Mouse (Mus musculus): ENCODE data around the gene Efcc1. TPM values are rescaled to one million over a fixed set of nuclear protein-coding genes. Genes with fewer than 3 reads are reported as not detected.

Gene Efcc1
- total RNA-seq, 1 experiment from 2014 or later: 1.1 TPM

- DNase-seq: peak; percentile 39
These were observed 48.8 kb downstream of the Efcc1 start for GRCm38 (mm10) chr6:87779174-87780165.

DNA sequence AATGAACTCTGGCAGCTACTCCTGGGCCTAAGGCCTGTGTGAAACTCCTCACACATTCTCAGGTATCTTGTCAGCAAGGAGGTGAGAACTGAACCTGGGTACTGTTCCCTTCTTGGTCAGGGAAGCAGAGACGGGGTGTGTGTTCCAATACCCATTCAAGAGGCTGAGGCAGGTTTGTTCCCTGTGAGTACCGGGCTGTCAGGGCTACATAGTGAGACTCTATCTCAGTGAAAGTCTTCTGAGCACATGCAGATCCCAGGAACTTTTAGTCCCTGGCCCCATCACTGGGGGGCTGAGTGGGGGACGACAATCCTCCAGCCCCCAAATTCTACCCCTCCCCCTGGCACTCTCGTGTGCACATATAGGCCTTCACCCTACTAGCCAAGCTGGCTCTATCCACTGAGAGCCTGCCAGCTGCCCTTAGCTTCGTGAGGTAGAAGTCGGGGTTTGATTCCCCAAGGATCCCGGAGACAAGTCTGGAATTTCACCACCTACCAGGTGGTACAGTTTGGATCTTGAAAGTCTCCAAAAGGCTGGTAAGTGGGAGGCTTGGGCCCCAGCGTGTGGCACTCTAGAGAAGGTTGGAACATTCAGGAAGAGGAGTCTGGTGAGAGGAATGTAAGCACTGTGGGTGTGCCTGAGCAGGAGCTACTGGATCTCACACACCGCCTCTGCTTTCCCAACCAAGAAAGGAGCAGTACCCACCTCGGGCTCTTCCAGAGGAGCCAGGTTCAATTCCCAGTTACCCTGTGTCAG is 50.1 kb downstream of the Efcc1 start:
- no peak for DNase-seq

DNA sequence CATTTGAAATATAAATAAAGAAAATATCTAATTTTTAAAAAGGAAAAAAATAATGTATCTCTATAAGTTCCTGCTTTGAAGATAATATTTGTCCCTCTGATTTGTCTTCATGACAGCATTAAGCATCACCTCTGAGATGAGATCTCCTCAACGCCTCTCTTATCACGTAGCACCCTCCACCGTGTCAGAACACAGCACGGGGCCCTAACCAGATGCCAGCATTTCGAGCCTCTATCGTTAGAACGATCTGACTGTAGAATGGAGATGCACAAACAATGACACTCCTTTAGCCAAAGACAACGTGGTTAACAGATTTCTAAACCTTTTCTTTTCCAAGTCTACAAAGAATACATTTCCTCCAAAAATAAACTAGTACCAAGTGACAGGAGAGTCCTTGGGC is 53.4 kb downstream of the Efcc1 start:
- DNase-seq: no peak

DNA sequence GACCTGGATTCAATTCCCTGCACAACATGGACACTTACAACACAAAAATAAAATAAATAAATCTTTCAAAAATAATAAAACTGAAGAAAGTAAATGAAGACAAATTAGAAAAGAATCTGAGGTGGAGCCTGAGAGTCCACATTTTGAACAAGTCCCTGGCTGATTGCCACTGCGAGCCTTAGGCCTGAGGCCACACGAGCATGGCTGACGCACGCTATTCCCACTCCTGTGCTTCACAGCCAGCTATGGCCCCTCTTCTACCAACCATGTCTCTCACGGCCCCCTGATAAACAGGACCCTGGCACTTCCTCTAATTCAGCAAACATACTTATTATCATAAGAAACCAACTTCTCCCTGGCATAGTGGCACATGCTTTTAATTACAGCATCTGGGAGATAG is 56.0 kb downstream of the Efcc1 start:
- DNase-seq: no peak

DNA sequence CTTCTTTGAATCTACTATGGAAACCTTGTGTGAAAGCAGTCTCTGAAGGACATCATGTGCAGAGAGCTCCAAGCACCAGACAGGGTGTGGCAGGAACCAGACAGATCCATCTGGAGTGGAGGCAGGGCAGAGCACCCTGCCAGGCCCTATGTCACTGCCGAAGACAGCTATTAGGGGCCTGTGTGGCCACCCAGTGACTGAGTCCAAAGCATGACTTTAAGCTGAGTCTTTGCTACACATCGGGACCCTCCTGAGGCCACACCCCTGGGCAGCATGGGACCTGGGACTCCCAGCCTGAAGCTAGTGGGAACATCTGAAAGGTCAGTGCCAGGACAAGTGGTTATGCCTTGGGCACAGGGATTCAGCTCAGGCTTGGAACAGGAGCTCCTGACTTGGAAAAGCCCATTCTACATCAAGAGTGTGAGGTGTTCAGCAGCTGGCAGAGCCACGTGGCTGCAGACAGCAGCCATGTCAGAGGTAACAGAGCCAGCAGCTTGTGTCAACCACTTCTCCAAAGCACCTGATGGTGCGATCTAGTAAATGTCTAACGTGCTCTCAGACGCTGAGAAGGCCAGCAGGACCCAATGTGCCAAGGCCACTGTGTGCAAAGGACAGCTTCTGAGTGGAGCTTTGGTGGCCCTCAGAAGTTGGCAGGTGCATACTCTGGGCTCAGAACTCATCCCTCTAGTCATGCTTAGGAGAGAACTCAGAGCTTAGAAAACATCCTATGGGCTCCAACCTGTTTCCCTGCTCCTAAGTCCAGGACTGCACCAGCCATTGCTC is 56.6 kb downstream of the Efcc1 start:
- no peak for DNase-seq

GRCm38 (mm10) chr6:87788266-87788895 is 57.7 kb downstream of the Efcc1 start:
- DNase-seq: no peak

DNA sequence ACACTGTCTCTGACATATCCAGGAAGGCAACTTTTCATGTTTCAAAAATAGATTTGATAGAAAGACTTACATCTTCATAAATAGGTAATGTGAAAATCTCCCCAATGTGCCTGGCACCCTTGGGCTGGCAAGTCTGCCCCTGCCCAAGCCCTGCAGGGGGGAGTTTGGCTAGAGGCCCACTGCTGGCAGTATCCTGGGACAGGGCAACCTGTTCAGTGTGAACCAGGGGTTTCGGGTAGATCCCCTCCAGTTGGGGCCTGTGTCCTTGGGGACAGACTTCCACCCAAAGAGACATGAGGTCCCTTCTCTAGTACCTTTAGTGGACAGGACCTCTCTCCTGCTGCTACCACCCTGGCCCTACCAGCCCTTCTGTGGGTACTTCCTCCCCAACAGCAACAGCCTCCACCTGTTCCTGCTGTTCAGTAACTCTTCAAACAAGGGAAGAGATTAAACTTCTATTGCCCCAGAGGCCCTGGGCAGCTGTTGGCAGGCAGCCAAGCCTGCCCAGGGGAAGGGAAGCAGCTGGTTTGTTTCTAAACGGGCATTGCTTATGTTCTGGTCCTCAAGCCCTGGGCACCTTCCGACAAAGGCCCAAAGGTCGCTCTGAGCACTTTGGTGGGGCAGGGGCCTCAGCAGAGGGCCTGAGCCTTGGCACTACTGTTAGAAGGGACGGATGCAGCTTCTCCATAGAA is 58.4 kb downstream of the Efcc1 start:
- peak; percentile 72 for DNase-seq

DNA sequence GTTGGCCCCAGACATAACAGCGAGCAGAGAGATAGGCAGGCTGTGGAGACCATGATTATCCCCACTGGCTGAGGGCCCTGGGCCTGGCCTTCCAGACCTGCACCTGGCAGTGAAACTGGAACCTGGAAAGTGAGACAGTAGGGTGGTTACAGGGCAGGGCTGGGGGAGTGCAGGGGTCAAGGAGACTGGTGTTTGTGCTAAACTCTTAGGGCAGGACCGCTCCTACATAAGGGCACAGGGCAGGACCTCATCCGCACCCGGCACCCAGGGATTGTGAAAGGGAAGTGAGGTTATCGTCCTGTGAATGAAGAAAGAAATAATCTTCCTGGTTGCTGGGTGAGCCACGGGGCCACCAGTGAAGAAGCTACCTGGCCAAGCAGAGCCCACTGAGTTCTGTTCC is 59.1 kb downstream of the Efcc1 start:
- no peak for DNase-seq

- peak; percentile 33 for DNase-seq
These were observed 60.3 kb downstream of the Efcc1 start for GRCm38 (mm10) chr6:87790779-87791480.

DNA sequence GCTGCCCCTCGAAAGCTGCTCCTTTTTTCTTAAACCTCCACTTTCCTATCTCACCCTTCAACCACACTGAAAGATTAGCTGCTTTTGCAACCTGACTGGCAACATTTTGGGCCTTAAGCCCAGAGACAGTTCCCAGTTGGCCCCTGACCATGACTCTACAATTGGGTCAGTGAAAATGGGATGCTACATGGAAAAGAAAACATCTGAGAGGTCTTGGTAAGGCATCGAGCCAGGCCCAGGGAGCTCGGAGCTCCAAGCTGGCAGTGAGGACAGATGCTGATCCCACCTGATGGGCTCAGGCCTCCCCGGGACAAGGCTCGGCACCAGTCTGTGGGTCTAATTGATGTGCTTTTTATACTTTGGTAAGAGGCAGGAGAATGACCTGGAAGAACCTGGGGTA is 61.2 kb downstream of the Efcc1 start:
- peak; percentile 8 for DNase-seq

- peak; percentile 1 for DNase-seq
These were observed 63.3 kb downstream of the Efcc1 start for GRCm38 (mm10) chr6:87793821-87794510.

DNA sequence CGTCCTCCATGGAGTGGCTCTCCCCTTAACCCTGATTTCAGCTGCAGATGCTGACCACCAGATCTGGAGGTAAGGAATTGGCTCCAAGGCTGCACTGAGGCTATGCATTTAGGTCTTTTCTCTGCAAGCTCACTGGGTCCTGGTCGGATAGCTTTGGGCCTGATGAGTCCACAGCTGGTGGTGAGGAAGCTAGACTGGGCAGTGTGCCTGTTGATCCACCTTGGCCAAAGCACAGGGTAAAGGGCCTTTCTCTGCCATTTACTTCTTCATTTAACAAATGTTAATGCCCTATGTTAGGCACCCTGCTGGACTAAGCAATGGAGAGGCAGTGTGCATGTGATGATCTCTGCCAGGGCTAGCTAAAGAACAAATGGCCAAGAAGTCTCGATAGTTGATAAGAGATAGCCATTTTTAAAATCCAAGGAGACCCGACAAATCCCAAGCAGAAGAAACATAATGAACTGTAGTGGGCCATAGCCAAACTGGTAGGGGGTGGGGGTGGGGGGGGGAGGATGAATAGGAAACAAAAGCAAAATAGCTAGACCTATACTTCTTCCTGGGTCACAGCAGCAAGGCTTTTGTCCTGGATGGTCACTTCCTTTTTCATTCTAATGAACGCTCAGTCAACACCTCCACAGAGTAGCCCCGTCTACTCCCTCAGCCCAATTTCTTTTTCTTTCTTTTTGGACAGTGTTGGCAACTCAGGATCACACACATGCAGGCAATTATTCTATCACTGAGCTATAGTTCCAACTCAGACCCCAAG is 64.9 kb downstream of the Efcc1 start:
- peak; percentile 2 for DNase-seq

DNA sequence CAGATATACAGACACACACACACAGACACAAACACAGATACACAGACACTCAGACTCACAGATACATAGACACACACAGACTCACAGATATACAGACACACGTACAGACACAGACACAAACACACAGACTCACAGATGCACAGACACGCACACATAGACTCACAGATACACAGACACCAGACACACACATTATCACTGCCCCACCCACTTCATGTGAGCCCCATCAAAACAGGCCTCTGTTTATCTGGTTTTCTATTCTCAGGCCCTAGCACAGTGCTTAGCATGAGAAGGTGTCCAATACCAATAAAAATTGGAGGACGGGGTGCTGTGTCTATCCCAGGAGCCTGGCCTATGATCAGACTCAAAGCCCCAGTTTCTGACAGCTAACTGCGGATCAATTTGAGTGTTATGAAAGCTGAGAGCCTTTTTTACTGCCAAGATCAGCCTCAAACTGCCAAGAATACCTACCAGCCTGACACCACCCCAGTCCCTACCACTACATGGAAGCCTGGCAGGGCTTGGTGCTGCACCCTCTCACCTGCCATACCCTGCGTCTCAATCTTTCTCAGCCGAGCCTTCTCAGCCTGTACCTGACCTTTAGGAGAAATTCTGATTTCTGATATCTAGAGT is 65.7 kb downstream of the Efcc1 start:
- peak; percentile 2 for DNase-seq

GRCm38 (mm10) chr6:87797321-87797720 is 66.7 kb downstream of the Efcc1 start:
- peak; percentile 19 for DNase-seq

DNA sequence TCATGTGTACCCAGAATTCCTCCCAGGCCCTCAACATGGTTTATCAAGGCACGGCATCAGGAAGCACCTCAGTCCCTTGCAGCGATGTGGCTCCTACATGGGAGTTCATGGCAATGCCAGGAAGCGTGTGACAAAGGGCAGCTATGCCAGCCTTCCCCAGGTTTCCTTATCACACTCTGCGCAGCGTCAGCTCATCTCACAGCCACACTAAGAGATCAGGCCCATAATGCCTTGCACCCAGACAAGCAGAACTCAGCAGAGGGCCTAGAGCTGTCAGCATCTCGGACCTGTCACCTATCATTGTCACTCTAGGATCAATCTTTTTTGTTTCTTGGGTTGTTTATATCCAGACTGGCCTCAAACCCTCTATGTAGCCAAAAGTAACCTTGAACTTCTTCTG is 68.9 kb downstream of the Efcc1 start:
- peak; percentile 1 for DNase-seq

- DNase-seq: no peak
These were observed 71.8 kb downstream of the Efcc1 start for GRCm38 (mm10) chr6:87802462-87802861.

GRCm38 (mm10) chr6:87804036-87804435 is 73.4 kb downstream of the Efcc1 start:
- no peak for DNase-seq

DNA sequence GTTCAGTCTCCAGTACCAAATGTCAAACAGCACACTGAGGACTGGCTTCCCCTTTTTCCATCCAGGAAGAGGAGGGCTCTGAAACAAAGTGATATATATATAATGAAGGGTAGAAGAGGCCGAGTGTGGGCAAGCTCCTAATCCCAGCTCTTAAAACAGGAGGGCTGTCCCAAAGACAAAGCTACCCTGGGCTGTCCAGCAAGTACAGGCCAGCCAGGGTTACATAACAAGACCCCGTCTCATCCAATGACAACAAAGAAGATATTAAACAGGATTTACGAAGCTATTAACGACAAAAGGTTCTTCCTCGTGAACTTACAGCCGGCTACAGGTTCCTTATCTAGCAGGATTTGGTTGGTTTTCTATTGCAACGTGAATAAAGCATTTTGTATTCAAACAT is 74.2 kb downstream of the Efcc1 start:
- DNase-seq: no peak

- no peak for DNase-seq
These were observed 74.8 kb downstream of the Efcc1 start for GRCm38 (mm10) chr6:87805448-87805847.

Data from adrenal gland, postnatal 14 days (tissue).